Mouse (Mus musculus) ES-CJ7 (cell line): Measurements from ENCODE around the gene 2010111I01Rik.
A peak's percentile ranks its signal among the peaks of the same experiment; 100 is the strongest.

Experiments
- DNase-seq: peaks from one replicate; pipeline ENCODE4 v3.0.0; 2011; ENCODE audit warnings: low read depth, low spot score

The 2010111I01Rik gene

DNA sequence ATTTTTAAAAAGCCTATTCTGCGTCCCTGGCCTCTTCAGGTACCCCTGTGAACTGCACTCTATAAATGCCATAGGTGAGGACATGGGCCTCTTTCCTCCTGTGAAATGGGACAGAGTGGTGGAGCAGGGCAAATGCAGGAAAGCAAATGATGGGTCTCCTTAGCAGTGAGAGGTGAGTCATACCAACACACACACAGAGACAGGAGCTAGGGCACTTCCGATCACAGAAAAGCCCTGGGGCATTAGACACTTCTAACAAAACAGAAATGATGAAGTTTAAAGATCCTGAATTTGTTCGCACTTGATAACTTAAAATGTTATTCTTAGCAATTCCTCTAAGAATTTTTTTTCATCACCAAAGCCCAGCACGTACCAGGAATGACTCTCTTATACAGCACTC, 375.3 kb downstream of the 2010111I01Rik start:
- DNase-seq: no peak

DNA sequence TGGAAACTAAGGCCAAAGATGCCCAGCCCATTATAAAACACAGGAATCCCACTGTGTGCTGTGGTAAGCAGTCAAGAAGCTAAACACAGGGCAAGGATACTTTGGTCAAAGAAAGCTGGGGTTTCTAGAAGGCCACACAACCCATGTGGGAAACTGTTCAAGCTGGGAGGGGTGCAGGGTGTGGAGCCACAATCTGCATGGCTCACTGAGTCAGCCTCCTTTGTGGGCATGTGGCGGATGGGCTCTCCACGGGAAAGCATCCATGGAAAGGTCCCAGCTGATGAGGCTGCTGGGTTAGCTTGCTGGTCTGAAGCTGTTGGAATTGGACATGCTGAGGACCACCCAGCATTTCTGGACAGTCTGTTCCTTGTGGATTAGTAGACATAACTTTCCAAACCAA, 378.1 kb downstream of the 2010111I01Rik start:
- DNase-seq: no peak

DNA sequence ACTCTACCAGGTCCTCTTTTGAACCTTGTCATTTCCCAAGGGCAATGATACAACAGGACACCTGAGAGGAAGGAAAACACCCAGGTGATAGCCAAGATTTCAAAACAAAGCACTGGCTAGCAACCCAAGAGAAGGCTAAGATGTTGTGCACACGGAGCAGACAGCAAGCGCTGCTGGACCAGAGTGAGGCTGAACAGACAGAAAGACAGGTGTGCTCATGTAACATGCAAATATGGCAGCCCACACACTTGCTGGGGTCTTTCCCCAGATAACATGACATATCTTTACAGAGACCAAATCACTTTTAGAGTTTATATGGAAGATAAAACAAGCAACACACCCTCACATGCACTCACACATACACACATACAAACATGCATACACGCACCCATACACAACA, 379.8 kb downstream of the 2010111I01Rik start:
- DNase-seq: no peak

DNA sequence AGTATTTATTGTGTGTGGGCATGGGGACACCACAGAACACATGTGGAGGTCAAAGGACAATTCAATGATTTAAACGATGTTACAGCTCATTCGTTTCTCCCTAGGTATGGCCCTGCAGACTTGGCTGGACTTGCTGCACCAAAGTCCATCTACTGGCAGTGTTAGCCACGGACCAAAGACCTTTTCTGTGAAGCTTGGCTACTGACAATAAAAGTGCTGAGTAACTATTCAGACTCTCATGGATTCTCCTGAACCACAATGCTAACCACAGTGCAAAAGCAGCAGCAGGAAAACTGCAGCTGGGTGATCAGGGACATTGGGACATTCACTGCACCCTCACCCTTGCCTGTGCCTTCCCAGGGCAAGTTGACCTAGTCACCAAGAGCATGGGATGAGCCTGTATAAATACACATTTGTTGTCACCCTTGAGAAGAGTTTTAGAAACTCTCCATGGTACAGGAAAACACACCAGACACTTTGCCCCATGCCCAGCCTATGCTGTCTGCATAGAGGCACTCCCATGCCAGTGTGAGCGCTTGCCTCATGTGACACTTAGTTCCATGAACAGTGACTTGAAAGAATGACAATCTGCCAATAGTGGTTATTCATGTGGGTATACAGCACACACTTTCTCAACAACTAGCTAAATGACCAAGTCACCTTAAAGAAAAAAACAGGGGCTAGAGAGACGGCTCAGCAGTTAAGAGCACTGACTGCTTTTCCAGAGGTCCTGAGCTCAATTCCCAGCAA, 381.0 kb downstream of the 2010111I01Rik start:
- DNase-seq: no peak

DNA sequence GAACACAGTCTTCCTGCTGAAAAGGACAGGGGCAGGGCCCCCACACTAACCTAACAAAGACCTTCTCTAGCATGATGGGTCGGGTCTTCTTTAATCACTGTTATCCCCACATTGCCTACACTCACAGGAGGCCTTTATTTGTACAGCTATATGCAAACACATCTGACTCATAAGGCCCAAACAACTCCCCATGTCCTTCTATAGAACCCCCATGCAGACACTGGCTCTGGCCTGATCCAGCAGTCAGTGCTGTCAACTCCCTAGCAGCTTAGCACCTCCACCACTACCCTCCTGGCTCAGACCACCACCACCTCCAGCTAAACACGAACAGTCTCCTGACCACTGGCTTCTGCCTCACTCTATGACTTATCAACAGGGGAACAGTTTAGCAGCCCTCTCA, 382.9 kb downstream of the 2010111I01Rik start:
- no peak for DNase-seq

DNA sequence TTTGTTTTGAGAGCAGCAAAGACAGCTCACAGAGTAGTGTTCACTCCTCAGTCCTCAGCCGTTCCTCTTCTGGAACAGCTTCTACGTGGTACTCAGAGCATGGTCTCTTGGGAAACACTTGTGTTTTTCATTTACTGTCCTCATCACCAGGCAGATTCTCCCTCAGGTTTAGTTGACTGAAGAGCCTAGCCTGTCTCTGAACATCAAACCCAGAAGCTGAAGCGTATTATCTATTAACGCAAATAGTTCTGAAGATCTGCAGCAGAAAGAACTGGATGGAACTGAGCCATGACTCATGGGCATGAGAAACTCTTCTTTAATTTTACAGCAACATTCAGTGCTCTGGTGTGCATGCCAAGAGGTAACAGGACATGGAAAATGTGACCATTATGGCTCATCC, 385.4 kb downstream of the 2010111I01Rik start:
- DNase-seq: no peak

DNA sequence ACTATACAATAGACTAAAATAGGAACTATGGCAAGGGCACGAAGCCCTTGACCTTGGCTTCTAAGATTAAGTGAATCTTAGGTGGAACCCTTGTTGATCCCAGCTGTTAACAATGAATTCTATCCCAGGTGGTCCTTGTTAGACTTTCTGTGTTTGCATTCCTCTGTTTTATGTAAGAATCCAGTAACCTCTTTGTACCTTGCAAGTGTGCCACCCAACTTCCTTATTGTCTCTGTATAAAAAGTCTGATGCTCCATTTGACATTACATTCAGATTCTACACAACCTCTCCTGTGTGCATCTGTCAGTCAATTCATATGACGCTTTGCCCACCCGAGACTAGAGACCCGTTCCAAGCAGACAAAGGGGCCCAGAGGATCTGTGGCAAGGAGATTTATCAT, 388.6 kb downstream of the 2010111I01Rik start:
- peak; percentile 79 for DNase-seq

DNA sequence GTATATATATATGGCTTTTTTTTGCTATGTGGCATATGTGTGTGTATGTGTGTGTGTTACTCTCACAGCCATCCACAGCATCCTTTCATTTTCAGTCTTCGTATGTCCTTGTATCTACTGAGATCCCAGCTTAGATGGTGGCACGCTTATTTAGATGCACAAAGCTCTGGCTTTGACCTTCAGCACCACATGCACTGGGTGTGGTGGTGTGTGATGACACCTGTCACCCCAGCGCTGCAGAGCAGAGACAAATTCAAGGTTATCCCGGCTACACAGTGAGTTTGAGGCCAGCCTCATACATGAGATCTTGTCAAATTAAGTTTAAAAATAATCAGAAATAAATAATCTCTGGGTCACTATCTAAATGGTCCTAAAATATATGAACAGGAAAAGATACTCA, 391.4 kb downstream of the 2010111I01Rik start:
- DNase-seq: peak; percentile 60

DNA sequence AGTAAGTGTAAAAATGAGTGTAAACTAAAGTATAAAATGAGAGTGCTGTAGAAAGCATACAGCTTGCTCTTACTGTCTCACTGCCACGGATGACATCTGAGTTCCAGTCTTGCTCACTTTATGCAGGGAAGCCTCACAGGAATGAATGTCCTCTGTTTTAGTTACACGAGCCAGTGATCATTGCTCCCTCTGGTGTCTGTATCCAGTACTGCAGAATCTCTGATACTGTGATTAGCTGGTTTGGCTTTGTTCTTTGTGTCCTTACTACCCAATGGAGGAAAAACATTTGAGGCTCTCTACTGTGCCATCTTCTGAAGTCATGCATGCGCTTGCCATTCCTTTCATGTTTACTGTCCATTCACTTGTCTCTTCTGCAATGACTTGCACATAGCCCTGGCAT, 391.9 kb downstream of the 2010111I01Rik start:
- DNase-seq: peak; percentile 86

DNA sequence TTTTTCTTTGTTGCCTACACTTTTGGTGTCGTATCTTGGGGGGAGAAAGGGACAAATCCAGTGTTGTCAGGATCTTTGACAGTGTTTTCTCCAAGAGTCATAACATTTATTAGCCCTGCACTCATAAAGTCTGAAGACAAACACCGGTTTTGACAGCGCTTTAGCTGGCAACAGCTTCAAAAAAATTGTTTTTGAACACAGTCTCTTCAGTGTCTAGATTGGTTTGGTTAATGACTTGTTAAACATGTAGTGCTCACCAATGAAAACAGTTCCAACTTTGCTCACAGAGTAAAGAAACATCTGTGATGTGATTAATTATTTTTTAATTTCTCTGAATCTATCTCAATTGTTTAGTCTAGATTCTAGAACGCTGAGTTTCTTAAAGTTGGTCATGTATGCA, 394.7 kb downstream of the 2010111I01Rik start:
- no peak for DNase-seq

DNA sequence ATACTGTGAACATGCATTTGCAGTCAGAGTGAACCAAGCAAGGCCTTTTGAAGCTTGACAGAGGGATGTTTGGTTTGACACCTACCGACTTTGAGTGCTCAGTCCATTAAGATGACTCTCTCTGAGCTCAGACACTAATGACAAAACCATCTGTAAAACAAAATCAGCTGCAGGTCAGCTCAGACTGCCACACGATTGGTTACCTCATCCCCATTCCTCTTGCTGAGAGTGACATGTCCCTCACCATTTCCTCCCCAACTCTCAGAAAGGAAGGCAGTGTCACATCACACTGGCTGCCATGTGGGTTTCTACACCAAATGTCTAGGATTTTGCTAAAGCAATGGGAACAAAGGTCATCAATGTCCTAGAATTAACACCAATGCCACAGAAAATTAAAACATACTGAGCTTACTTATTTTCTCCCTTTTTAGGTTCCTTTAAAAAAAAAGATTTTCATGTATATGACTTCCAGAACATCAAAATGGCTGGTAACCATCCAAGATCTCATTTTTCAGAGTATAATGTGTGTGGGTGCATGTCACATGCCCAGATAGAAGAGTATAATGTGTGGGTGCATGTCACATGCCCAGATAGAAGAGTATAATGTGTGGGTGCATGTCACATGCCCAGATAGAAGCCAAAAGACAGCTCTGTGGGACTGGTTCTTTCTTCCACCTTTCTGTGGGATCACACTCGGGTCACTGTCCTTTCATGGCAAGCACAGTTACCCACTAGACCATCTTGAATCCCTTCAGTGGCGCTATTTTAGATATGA, 395.6 kb downstream of the 2010111I01Rik start:
- no peak for DNase-seq

DNA sequence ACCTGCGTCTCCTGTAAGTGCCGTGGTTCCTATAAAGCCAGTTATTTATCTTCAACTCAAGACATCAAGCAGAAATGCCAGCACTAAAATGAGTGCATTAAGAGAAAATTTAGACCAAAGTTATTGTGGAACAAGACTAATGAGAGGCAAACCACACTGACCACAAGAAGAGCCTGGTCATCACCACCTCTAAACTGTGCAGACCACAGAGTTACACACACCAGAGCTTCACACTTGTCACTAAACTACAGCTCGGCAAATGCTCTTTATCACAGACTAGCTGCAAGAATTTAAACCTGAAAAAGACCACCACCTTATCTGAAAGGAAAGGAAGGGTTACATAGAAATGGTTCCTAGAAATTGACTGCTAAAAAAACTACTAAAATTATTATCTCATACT, 397.1 kb downstream of the 2010111I01Rik start:
- DNase-seq: no peak

DNA sequence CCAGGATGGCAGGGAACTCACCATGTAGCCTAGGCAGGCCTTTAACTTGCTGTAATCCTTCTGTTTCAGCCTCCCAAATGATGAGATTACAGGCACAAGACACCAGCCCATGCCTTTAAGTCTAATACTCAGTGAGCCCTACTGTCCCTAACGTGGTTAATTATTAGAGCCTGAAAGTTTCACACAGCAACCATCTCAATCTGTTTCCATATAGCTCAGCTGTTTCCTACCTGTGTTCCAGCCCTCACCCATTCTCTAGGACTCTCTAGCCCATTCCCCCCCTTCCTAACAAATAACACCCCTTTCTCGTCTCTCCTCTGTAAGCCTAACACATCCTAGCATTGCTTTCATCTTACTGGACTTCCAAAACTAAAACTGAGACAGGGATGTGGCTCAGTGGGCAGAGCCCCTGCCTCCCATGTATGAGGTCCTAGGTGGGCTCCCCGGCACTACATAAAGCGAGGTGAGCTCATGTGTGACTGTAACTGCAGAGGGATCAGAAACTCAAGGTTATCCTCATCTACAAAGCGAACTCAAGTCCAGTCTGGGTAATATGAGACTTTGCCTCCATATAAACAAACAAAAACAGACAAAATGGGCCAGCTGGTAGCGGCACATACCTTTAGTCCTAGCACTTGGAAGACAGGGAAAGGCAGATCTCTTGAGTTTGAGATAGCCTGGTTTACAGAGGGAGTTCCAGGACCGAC, 408.9 kb downstream of the 2010111I01Rik start:
- DNase-seq: no peak
